Mouse (Mus musculus) hindbrain, embryonic 10.5 days (tissue): Measurements from ENCODE around the gene Rfx3. TPM values are rescaled to one million over a fixed set of nuclear protein-coding genes. Genes with fewer than 3 reads are reported as not detected.

ENCODE experiments used
- DNase-seq: peaks from one replicate; pipeline ENCODE4 v3.0.0-alpha.2; 2017; ENCODE audit warnings: low spot score
- H3K27ac ChIP-seq: fragments of 300-500 bp; sonication (generic); 2 replicates; pipeline ENCODE4 v1.5.1; 2016; ENCODE audit warnings: mild to moderate bottlenecking, moderate library complexity
- H3K27me3 ChIP-seq: fragments of 300-500 bp; sonication (generic); 2 replicates; pipeline ENCODE4 v1.6.1; 2016; ENCODE audit warnings: mild to moderate bottlenecking; ENCODE audit not compliant: poor library complexity, insufficient read depth, severe bottlenecking
- H3K36me3 ChIP-seq: fragments of 300-500 bp; sonication (generic); 2 replicates; pipeline ENCODE4 v1.6.1; 2016; ENCODE audit warnings: mild to moderate bottlenecking, moderate library complexity
- H3K4me1 ChIP-seq: fragments of 300-500 bp; sonication (generic); replicated peaks from 2 replicates; pipeline ENCODE4 v1.6.1; 2016; ENCODE audit warnings: mild to moderate bottlenecking
- H3K4me3 ChIP-seq: fragments of 300-500 bp; sonication (generic); 2 replicates; pipeline ENCODE4 v1.5.1; 2016; ENCODE audit warnings: mild to moderate bottlenecking, moderate library complexity
- H3K9me3 ChIP-seq: fragments of 300-500 bp; sonication (generic); 2 replicates; pipeline ENCODE4 v1.6.1; 2016; ENCODE audit warnings: mild to moderate bottlenecking, moderate library complexity
- WGBS: fragments of 180-500 bp; shearing (Covaris S2); methylation state at CpG from one replicate; pipeline ENCODE4 v1.1.7; 2016; 5-methylcytosine and 5-hydroxymethylcytosine counted together
- polyA plus RNA-seq: library from polyadenylated mRNA; unstranded; fragments of >200 nt; fragmentation: Nextera tagmentation; extraction: Ambion mirVana; gene quantifications from 2 replicates; pipeline ENCODE4 v1.2.1, GENCODE M21; 2016

The Rfx3 gene
- polyA plus RNA-seq, 1 experiment from 2014 or later: 26.7 TPM

DNA sequence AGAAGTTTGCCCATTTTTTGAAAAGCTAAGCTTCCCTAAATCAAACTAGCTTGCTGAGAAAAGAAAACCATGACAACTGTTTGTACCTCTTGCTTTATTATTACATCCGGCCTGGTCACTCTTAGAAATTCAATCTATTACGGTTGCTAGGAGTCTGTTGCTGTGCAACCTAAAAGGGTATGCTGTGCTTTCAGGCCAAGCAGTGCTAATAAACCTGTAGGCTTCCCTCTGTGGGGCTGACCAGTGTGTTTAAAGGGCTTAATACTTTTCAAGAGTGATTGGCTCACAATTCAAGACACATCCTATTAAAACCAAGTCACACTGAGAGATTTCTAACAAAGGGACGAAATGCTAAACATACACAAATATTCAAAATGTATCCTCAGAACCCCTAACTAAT is 22.2 kb downstream of the Rfx3 start:
- no peak overlapping the region for H3K27ac ChIP-seq
- 26% methylated on average over 3 of the region's 3 CpGs for WGBS
- no peaks in the 10 kb centered on the region for H3K9me3 ChIP-seq
- no peak overlapping the region for H3K4me3 ChIP-seq
- no peaks in the 10 kb centered on the region for H3K36me3 ChIP-seq
- no peaks in the 10 kb centered on the region for H3K27me3 ChIP-seq
- peak; percentile 34 for DNase-seq
- peaks cover 50% of the 10 kb centered on the region for H3K4me1 ChIP-seq

DNA sequence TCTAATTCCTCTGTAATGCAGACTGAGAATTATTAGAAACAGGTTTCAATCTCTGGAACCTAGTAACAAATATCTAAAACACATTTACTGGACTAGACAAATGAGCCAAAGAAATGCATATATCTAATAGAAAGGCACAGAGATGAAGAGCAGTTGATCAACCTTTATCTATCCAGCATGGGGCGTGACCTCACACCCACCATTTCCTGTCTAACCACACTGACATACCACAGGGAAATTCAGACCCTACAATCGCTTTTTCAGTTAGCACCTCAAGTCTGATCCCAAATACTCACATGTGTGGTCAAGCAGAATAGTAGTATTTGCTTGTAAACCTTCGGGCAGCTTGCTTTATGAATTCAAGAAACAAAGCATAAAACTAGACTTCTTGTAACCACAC is 43.4 kb downstream of the Rfx3 start:
- H3K36me3 ChIP-seq: peaks cover 24% of the 10 kb centered on the region
- no peak overlapping the region for H3K4me3 ChIP-seq
- DNase-seq: no peak
- 90% methylated on average over 3 of the region's 3 CpGs for WGBS
- H3K4me1 ChIP-seq: no peaks in the 10 kb centered on the region
- no peak overlapping the region for H3K27ac ChIP-seq
- H3K27me3 ChIP-seq: no peaks in the 10 kb centered on the region
- H3K9me3 ChIP-seq: no peaks in the 10 kb centered on the region

DNA sequence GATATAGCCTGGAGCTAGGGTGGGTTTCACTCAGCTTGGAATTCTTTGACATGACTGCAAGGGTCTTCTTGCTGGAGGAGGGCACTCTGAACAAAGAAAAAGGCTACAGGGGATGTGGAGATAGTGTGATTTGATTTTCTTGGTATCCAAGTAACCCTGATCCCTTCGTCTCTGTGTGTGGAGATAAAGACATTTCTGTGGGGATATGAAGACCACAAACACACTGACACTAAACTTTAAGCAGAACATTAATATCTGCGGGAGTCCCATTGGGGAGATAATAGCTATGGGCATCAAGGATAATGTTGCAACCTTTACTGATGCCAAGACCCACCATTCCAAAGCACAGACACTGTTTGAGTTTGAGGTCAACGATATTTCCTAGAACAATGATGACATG is 49.7 kb downstream of the Rfx3 start:
- Histone ChIP-seq H3K27ac (no peak overlapping the region), H3K4me3 (no peak overlapping the region), H3K4me1 (no peaks in the 10 kb centered on the region), H3K27me3 (no peaks in the 10 kb centered on the region), H3K36me3 (peaks cover 31% of the 10 kb centered on the region), H3K9me3 (no peaks in the 10 kb centered on the region)
- DNase-seq: no peak
- WGBS: 93% methylated on average over 3 of the region's 3 CpGs

DNA sequence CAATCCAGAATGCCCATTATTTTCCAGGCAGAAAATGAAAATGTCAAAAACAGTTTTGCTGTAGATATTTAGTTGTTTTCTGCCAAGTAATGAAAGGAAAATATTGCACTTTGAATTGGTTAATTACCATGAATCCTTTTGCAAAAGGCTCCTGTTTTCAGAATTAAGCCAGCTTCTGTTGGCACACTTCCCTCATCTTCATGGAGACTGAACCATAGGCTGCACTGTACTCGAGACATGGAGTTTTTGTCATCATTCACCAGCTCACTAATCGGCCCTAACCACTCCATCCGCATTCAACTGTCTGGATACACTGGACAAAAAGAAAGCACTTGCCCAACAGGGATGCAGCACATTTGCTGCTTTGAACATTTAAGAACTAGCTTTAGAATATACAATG is 75.5 kb downstream of the Rfx3 start:
- Histone ChIP-seq H3K9me3 (no peaks in the 10 kb centered on the region), H3K4me1 (no peaks in the 10 kb centered on the region), H3K36me3 (no peaks in the 10 kb centered on the region; the same call in 1 of the 2 replicates), H3K4me3 (no peak overlapping the region), H3K27me3 (no peaks in the 10 kb centered on the region), H3K27ac (no peak overlapping the region)
- DNase-seq: no peak
- 87% methylated on average over 3 of the region's 3 CpGs for WGBS

- H3K9me3 ChIP-seq: no peaks in the 10 kb centered on the region
- H3K4me1 ChIP-seq: no peaks in the 10 kb centered on the region
- H3K27ac ChIP-seq: no peak overlapping the region
- H3K27me3 ChIP-seq: no peaks in the 10 kb centered on the region
- peaks cover 6% of the 10 kb centered on the region; the same call in 1 of the 2 replicates for H3K36me3 ChIP-seq
- 98% methylated on average over 2 of the region's 2 CpGs for WGBS
- DNase-seq: no peak
- no peak overlapping the region for H3K4me3 ChIP-seq
Observed at GRCm38 (mm10) chr19:27931136-27931535, 79.8 kb downstream of the Rfx3 start.

DNA sequence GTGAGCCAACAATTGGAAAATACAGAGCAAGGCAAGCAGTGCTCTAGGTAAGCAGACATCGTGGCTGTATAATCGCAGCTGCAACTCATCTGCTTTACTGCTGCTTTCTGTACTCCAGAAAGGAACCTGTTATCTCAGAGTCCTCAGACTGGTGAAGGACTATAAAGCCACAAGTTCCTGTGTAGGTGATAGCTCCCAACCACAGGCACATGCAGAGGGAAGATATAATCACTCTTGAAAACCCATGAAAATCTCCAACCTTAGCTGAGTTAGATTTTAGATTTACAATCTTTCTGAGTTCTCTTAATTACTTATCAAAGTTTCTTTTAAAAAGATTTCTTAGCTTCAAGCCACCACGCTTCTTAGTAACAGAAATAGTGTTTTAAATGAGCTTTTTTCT is 84.6 kb downstream of the Rfx3 start:
- Histone ChIP-seq H3K36me3 (0 out of 2 replicates have a peak, but pooled peaks cover 6% of the 10 kb centered on the region), H3K27ac (no peak overlapping the region), H3K4me3 (no peak overlapping the region), H3K4me1 (no peaks in the 10 kb centered on the region), H3K27me3 (no peaks in the 10 kb centered on the region), H3K9me3 (no peaks in the 10 kb centered on the region)
- DNase-seq: no peak
- WGBS: 93% methylated on average over 3 of the region's 3 CpGs

GRCm38 (mm10) chr19:27919040-27919439 is 91.9 kb downstream of the Rfx3 start:
- no peaks in the 10 kb centered on the region for H3K4me1 ChIP-seq
- no peak overlapping the region for H3K27ac ChIP-seq
- WGBS: 58% methylated on average over 2 of the region's 2 CpGs
- DNase-seq: no peak
- no peaks in the 10 kb centered on the region for H3K36me3 ChIP-seq
- no peaks in the 10 kb centered on the region for H3K27me3 ChIP-seq
- no peaks in the 10 kb centered on the region for H3K9me3 ChIP-seq
- H3K4me3 ChIP-seq: no peak overlapping the region

DNA sequence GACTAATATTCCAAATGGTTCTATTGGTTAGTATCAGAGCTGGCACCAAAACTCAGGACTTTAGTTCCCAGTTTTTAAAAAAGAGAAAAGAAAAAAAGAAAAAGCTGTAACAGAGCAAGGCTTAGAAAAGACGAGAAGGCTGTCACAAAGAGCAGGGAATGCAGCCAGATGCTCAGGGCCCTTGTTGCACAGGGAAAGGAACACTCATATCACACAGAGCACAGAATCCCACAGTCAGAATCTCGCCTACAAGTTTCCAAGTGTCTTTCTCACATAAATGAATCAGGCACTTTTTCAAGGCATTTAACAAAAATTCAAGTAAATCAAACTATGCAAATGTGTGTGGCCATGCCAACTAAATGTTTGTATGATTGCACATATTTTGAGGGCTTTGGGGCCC is 94.5 kb downstream of the Rfx3 start:
- WGBS: 81% methylated on average over 2 of the region's 2 CpGs

GRCm38 (mm10) chr19:27906976-27907375 is 104.0 kb downstream of the Rfx3 start:
- Histone ChIP-seq H3K27ac (no peak overlapping the region), H3K4me1 (peaks cover 26% of the 10 kb centered on the region), H3K4me3 (no peak overlapping the region), H3K36me3 (no peaks in the 10 kb centered on the region), H3K9me3 (0 out of 2 replicates have a peak, but pooled peaks cover 3% of the 10 kb centered on the region), H3K27me3 (no peaks in the 10 kb centered on the region)
- WGBS: 60% methylated on average over 5 of the region's 5 CpGs
- DNase-seq: no peak

More for the DNA sequence above, 94.5 kb downstream of the Rfx3 start:
- no peak overlapping the region for H3K27ac ChIP-seq
- no peaks in the 10 kb centered on the region for H3K27me3 ChIP-seq
- no peaks in the 10 kb centered on the region for H3K36me3 ChIP-seq
- no peaks in the 10 kb centered on the region for H3K4me1 ChIP-seq
- DNase-seq: no peak
- no peak overlapping the region for H3K4me3 ChIP-seq
- H3K9me3 ChIP-seq: no peaks in the 10 kb centered on the region

- WGBS: 92% methylated on average over 9 of the region's 9 CpGs
- Histone ChIP-seq H3K9me3 (0 out of 2 replicates have a peak, but pooled peaks cover 3% of the 10 kb centered on the region), H3K4me1 (peaks cover 26% of the 10 kb centered on the region), H3K27me3 (no peaks in the 10 kb centered on the region), H3K36me3 (no peaks in the 10 kb centered on the region), H3K27ac (no peak overlapping the region), H3K4me3 (no peak overlapping the region)
- no peak for DNase-seq
Observed at GRCm38 (mm10) chr19:27905976-27906375, 105.0 kb downstream of the Rfx3 start.

- 90% methylated on average over 1 of the region's 1 CpGs for WGBS
- peaks cover 26% of the 10 kb centered on the region for H3K4me1 ChIP-seq
Observed at GRCm38 (mm10) chr19:27905172-27905571, 105.8 kb downstream of the Rfx3 start.

DNA sequence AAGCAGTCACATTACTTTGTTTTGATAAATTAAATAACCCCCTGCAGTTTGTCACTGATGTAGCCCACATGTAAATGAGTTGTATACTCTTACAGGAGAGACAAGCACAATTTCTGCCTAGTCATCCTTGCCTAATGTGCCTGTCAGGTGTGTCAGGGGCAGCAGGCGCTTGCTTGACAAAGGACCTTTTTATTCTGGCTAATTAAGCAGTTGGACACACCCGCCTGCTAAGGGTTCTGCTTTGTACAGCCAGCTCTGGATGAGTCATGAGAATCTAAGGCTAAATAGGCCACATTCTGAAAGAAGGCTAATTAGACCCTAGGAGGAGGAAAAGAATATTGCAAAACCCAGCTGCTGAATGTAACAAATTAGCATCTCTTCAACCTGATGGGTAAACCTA is 106.3 kb downstream of the Rfx3 start:
- no peak overlapping the region for H3K27ac ChIP-seq

More at GRCm38 (mm10) chr19:27905172-27905571, 105.8 kb downstream of the Rfx3 start:
- peaks cover 4% of the 10 kb centered on the region; the same call in 1 of the 2 replicates for H3K36me3 ChIP-seq
- 0 out of 2 replicates have a peak, but pooled peaks cover 3% of the 10 kb centered on the region for H3K9me3 ChIP-seq
- no peak for DNase-seq
- no peak overlapping the region for H3K27ac ChIP-seq
- no peak overlapping the region for H3K4me3 ChIP-seq
- no peaks in the 10 kb centered on the region for H3K27me3 ChIP-seq

GRCm38 (mm10) chr19:27904209-27904608 is 106.8 kb downstream of the Rfx3 start:
- Histone ChIP-seq H3K4me1 (peaks cover 26% of the 10 kb centered on the region), H3K27me3 (no peaks in the 10 kb centered on the region), H3K27ac (no peak overlapping the region), H3K36me3 (peaks cover 4% of the 10 kb centered on the region; the same call in 1 of the 2 replicates), H3K9me3 (0 out of 2 replicates have a peak, but pooled peaks cover 3% of the 10 kb centered on the region), H3K4me3 (no peak overlapping the region)
- no peak for DNase-seq
- 60% methylated on average over 4 of the region's 4 CpGs for WGBS

More for the DNA sequence above, 106.3 kb downstream of the Rfx3 start:
- WGBS: 30% methylated on average over 2 of the region's 2 CpGs
- Histone ChIP-seq H3K4me1 (peaks cover 26% of the 10 kb centered on the region), H3K36me3 (peaks cover 4% of the 10 kb centered on the region; the same call in 1 of the 2 replicates), H3K4me3 (no peak overlapping the region), H3K27me3 (no peaks in the 10 kb centered on the region), H3K9me3 (0 out of 2 replicates have a peak, but pooled peaks cover 3% of the 10 kb centered on the region)
- peak; percentile 40 for DNase-seq

- DNase-seq: no peak
- H3K9me3 ChIP-seq: 0 out of 2 replicates have a peak, but pooled peaks cover 3% of the 10 kb centered on the region
- no peak overlapping the region for H3K4me3 ChIP-seq
- peaks cover 26% of the 10 kb centered on the region for H3K4me1 ChIP-seq
- H3K27me3 ChIP-seq: no peaks in the 10 kb centered on the region
- no peak overlapping the region for H3K27ac ChIP-seq
- H3K36me3 ChIP-seq: peaks cover 4% of the 10 kb centered on the region; the same call in 1 of the 2 replicates
- WGBS: 69% methylated on average over 9 of the region's 9 CpGs
Observed at GRCm38 (mm10) chr19:27902601-27903000, 108.4 kb downstream of the Rfx3 start.
